Mouse (Mus musculus) embryonic fibroblast, embryonic 13.5 days (primary cell): ENCODE measurements around the gene Gm11549.

Source experiments
- CTCF ChIP-seq: IDR thresholded peaks from 2 replicates; pipeline ENCODE4 v1.5.1; 2011; ENCODE audit warnings: mild to moderate bottlenecking, control low read depth, low read length, moderate library complexity, borderline replicate concordance; ENCODE audit not compliant: insufficient read depth
- POLR2A ChIP-seq: IDR thresholded peaks from 2 replicates; pipeline ENCODE4 v1.6.1; 2011; ENCODE audit warnings: low read depth, mild to moderate bottlenecking, control low read depth, low read length, moderate library complexity

DNA sequence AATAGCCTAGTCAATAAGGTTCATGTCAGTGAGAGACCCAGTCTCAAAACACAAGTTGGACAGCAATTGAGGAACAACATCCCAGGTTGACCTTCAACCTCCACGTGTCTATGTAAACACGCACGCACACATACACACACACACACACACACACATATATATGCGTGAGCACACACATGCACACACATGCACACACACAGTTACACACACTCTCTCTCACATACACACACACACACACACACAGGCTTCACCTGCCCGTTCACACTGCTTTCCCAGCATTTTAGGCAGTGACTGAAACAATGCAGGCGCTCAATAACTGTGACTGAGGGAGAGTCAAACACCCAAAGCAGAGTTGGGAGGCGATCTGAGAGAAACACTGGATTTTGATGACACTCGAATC lies 16.3 kb downstream of the Gm11549 start:
- TF ChIP-seq CTCF (no peak), POLR2A (no peak)
